Mouse (Mus musculus) liver, adult 2 months (tissue): ENCODE results near the gene Gatb.

ENCODE experiments used
- CTCF ChIP-seq: fragments of 200-500 bp; IDR thresholded peaks from 2 replicates; pipeline ENCODE4 v1.5.1; 2011; ENCODE audit warnings: low read depth, low read length, control low read depth
- POLR2A ChIP-seq: fragments of 200-500 bp; IDR thresholded peaks from 2 replicates; pipeline ENCODE4 v1.6.1; 2011; ENCODE audit warnings: low read length, control low read depth; ENCODE audit not compliant: insufficient read depth; ENCODE audit errors: extremely low read depth

GRCm38 (mm10) chr3:85698496-85698895 lies 124.6 kb downstream of the Gatb start:
- no peak for TF ChIP-seq CTCF
- TF ChIP-seq POLR2A = no peak
